8 mouse cellular contexts compared by ENCODE assay signal in genomic region chr2:92810956-92811355, GRCm38 (mm10).
A peak's percentile ranks its signal among the peaks of the same experiment; 100 is the strongest.
DNase-seq lines count a peak whose midpoint lies in the region; ATAC-seq and TF ChIP-seq lines count a peak whose summit lies in the region.
"Not testable (repeated sequence)": the region's sequence is repeated elsewhere in the genome, so short reads cannot be mapped to it uniquely, and the experiment has no call there.

No protein-coding gene starts in this region.

- peak; percentile 79 for TF ChIP-seq CTCF in cortical plate, adult 2 months (IDR thresholded peaks at IDR 0.05; ENCODE audit: extremely low read depth, insufficient read depth, low read length)
- peak; percentile 79 for TF ChIP-seq CTCF in stomach, postnatal 0 days (IDR thresholded peaks at IDR 0.05; ENCODE audit: low read depth)

- not testable (repeated sequence) for H3K9ac ChIP-seq in stomach, postnatal 0 days (ENCODE audit: low read length)

- peaks cover 16% of the 10 kb centered on the region for H3K27me3 ChIP-seq in midbrain, embryonic 10.5 days (ENCODE audit: low read depth, poor library complexity, severe bottlenecking)
- not testable (repeated sequence) for H3K27me3 ChIP-seq in stomach, postnatal 0 days (ENCODE audit: control insufficient read depth, insufficient read depth, low read length)

- not testable (repeated sequence) for TF ChIP-seq POLR2A in cortical plate, adult 2 months (IDR thresholded peaks at IDR 0.05; ENCODE audit: extremely low read depth, insufficient read depth, low read length)

- not testable (repeated sequence) for H3K9me3 ChIP-seq in midbrain, embryonic 10.5 days (replicated peaks); stomach, postnatal 0 days (ENCODE audit: control insufficient read depth, low read length)

- not testable (repeated sequence) for TF ChIP-seq EP300 in stomach, postnatal 0 days (optimal IDR thresholded peaks at IDR 0.05)

- peak; percentile 84 for DNase-seq in A20 (ENCODE audit: low read depth, low spot score)
- DNase-seq in adrenal gland, postnatal 14 days, result peak; percentile 63
- DNase-seq in gastrocnemius, adult 8-10 months (ENCODE audit: low spot score in 2 of 2), result peak; percentile 18 to 22
- DNase-seq in kidney, adult 9 months, result peak; percentile 53
- DNase-seq in left cerebral cortex, postnatal 10 days (ENCODE audit: extremely low spot score in 1 of 2, low spot score in 2 of 2), result peak; percentile 65 to 72
- DNase-seq in midbrain, embryonic 10.5 days (ENCODE audit: low spot score), result peak; percentile 55
- DNase-seq in stomach, postnatal 0 days (ENCODE audit: low spot score), result peak; percentile 31

- not testable (repeated sequence) for H3K4me2 ChIP-seq in stomach, postnatal 0 days (replicated peaks; ENCODE audit: low read depth)

- H3K27ac ChIP-seq in cortical plate, adult 2 months (ENCODE audit: insufficient read depth, low read length); midbrain, embryonic 10.5 days (replicated peaks); stomach, postnatal 0 days (replicated peaks): not testable (repeated sequence)

- intact Hi-C loops in left cerebral cortex, postnatal 10 days (cut with DNase I), result loop anchor here (5.0 kb wide), 3 partner anchors 119 to 324 kb away; no protein-coding TSS in a partner anchor

- not testable (repeated sequence) for ATAC-seq in stomach, postnatal 0 days (ENCODE audit: low FRiP score, low TSS enrichment)

- H3K36me3 ChIP-seq in midbrain, embryonic 10.5 days; stomach, postnatal 0 days (ENCODE audit: control insufficient read depth, insufficient read depth, low read length): not testable (repeated sequence)

- H3K4me3 ChIP-seq in cortical plate, adult 2 months (ENCODE audit: insufficient read depth, low read length); midbrain, embryonic 10.5 days; stomach, postnatal 0 days (ENCODE audit: low read depth, low read length): not testable (repeated sequence)

- H3K4me1 ChIP-seq in cortical plate, adult 2 months (ENCODE audit: control insufficient read depth, insufficient read depth, low read length), result peaks cover 24% of the 10 kb centered on the region
- peaks cover 58% of the 10 kb centered on the region for H3K4me1 ChIP-seq in midbrain, embryonic 10.5 days
- H3K4me1 ChIP-seq in stomach, postnatal 0 days (replicated peaks; ENCODE audit: control insufficient read depth, insufficient read depth), result not testable (repeated sequence)

- 14% methylated on average over 6 of the region's 6 CpGs for WGBS in midbrain, embryonic 10.5 days
- WGBS in stomach, postnatal 0 days, result 11% methylated on average over 6 of the region's 6 CpGs

Comparison
In these comparisons a context has a peak if more than half of its experiments do, and no peak if none do; other contexts are left out.
1. DNase-seq: peak in every context shown above with its lines; median percentile 84 in A20; 68 in left cerebral cortex, postnatal 10 days; 63 in adrenal gland, postnatal 14 days; 55 in midbrain, embryonic 10.5 days; 53 in kidney, adult 9 months; 31 in stomach, postnatal 0 days; 20 in gastrocnemius, adult 8-10 months.